Mouse (Mus musculus) small intestine, adult 2 months (tissue): Measurements from ENCODE around the gene Maml2.

ENCODE experiments used
- CTCF ChIP-seq: fragments of 200-500 bp; IDR thresholded peaks from 2 replicates; pipeline ENCODE4 v1.5.1; 2012; ENCODE audit warnings: low read depth, mild to moderate bottlenecking, control low read depth, inconsistent platforms, low read length, moderate library complexity, mixed read lengths; ENCODE audit not compliant: insufficient replicate concordance, insufficient read length; ENCODE audit errors: extremely low read depth
- POLR2A ChIP-seq: fragments of 200-500 bp; IDR thresholded peaks from 2 replicates; pipeline ENCODE4 v1.6.1; 2012; ENCODE audit warnings: low read depth, mild to moderate bottlenecking, control low read depth, inconsistent platforms, low read length, moderate library complexity

- TF ChIP-seq CTCF (no peak), POLR2A (no peak)
These were observed 409.4 kb downstream of the Maml2 start for GRCm38 (mm10) chr9:13707066-13707555.
